Mouse (Mus musculus): ENCODE measurements at regions not wholly inside any gene's neighbourhood (a gene's known extent, or its start where the extent isn't known, plus 50 kb on each side); places are given as distances from the start of the nearest gene placed in this dataset.

GRCm38 (mm10) chr1:186572651-186573050 is 133.1 kb downstream of the Tgfb2 start:
- TF ChIP-seq POU5F1 (IDR thresholded peaks at IDR 0.05; ENCODE audit: borderline replicate concordance, low read length) = no peak
- no peak for TF ChIP-seq CTCF (conservative IDR thresholded peaks at IDR 0.05; ENCODE audit: low read length)
- TF ChIP-seq NANOG (IDR thresholded peaks at IDR 0.05; ENCODE audit: borderline replicate concordance, low read length) = no peak
- Histone ChIP-seq H3K36me3 (ENCODE audit: insufficient read depth, low read length) (no peaks in the 10 kb centered on the region), H3K9me3 (ENCODE audit: low read length) (no peaks in the 10 kb centered on the region), H3K27me3 (ENCODE audit: insufficient read depth, low read length) (peaks cover 34% of the 10 kb centered on the region), H3K4me3 (replicated peaks; ENCODE audit: low read length) (no peak overlapping the region), H3K4me1 (replicated peaks; ENCODE audit: low read depth, low read length) (peaks cover 10% of the 10 kb centered on the region)

- no peaks in the 10 kb centered on the region for H3K9me3 ChIP-seq (ENCODE audit: low read length)
- H3K4me3 ChIP-seq (replicated peaks; ENCODE audit: low read length) = no peak overlapping the region
- H3K27me3 ChIP-seq (ENCODE audit: insufficient read depth, low read length) = peaks cover 35% of the 10 kb centered on the region
- H3K4me1 ChIP-seq (replicated peaks; ENCODE audit: low read depth, low read length) = peaks cover 13% of the 10 kb centered on the region
- TF ChIP-seq NANOG (IDR thresholded peaks at IDR 0.05; ENCODE audit: borderline replicate concordance, low read length) = no peak
- no peak for TF ChIP-seq POU5F1 (IDR thresholded peaks at IDR 0.05; ENCODE audit: borderline replicate concordance, low read length)
- no peak for TF ChIP-seq CTCF (conservative IDR thresholded peaks at IDR 0.05; ENCODE audit: low read length)
- no peaks in the 10 kb centered on the region for H3K36me3 ChIP-seq (ENCODE audit: insufficient read depth, low read length)
Observed at GRCm38 (mm10) chr1:186572092-186572491, 133.7 kb downstream of the Tgfb2 start.

- TF ChIP-seq NANOG (IDR thresholded peaks at IDR 0.05; ENCODE audit: borderline replicate concordance, low read length) = no peak
- TF ChIP-seq CTCF (conservative IDR thresholded peaks at IDR 0.05; ENCODE audit: low read length) = no peak
- Histone ChIP-seq H3K4me3 (replicated peaks; ENCODE audit: low read length) (no peak overlapping the region), H3K9me3 (ENCODE audit: low read length) (no peaks in the 10 kb centered on the region), H3K4me1 (replicated peaks; ENCODE audit: low read depth, low read length) (peaks cover 34% of the 10 kb centered on the region), H3K36me3 (ENCODE audit: insufficient read depth, low read length) (no peaks in the 10 kb centered on the region), H3K27me3 (ENCODE audit: insufficient read depth, low read length) (peaks cover 35% of the 10 kb centered on the region)
Observed at GRCm38 (mm10) chr1:186568496-186568895, 137.3 kb downstream of the Tgfb2 start.

- H3K27me3 ChIP-seq (ENCODE audit: insufficient read depth, low read length) = peaks cover 34% of the 10 kb centered on the region
- TF ChIP-seq CTCF (conservative IDR thresholded peaks at IDR 0.05; ENCODE audit: low read length) = no peak
- TF ChIP-seq POU5F1 (IDR thresholded peaks at IDR 0.05; ENCODE audit: borderline replicate concordance, low read length) = no peak
- no peak for TF ChIP-seq NANOG (IDR thresholded peaks at IDR 0.05; ENCODE audit: borderline replicate concordance, low read length)
- no peaks in the 10 kb centered on the region for H3K36me3 ChIP-seq (ENCODE audit: insufficient read depth, low read length)
- no peaks in the 10 kb centered on the region for H3K9me3 ChIP-seq (ENCODE audit: low read length)
- no peak overlapping the region for H3K4me3 ChIP-seq (replicated peaks; ENCODE audit: low read length)
- H3K4me1 ChIP-seq (replicated peaks; ENCODE audit: low read depth, low read length) = peaks cover 34% of the 10 kb centered on the region
Observed at GRCm38 (mm10) chr1:186568076-186568475, 137.7 kb downstream of the Tgfb2 start.

GRCm38 (mm10) chr1:186567136-186567826 is 138.5 kb downstream of the Tgfb2 start:
- Histone ChIP-seq H3K27me3 (ENCODE audit: insufficient read depth, low read length) (peaks cover 34% of the 10 kb centered on the region), H3K36me3 (ENCODE audit: insufficient read depth, low read length) (no peaks in the 10 kb centered on the region), H3K9me3 (ENCODE audit: low read length) (no peaks in the 10 kb centered on the region), H3K4me3 (replicated peaks; ENCODE audit: low read length) (no peak overlapping the region), H3K4me1 (replicated peaks; ENCODE audit: low read depth, low read length) (peaks cover 34% of the 10 kb centered on the region)
- TF ChIP-seq CTCF (conservative IDR thresholded peaks at IDR 0.05; ENCODE audit: low read length) = no peak
- TF ChIP-seq NANOG (IDR thresholded peaks at IDR 0.05; ENCODE audit: borderline replicate concordance, low read length) = peak; percentile 43; the same call in 1 of the 2 replicates

- TF ChIP-seq POU5F1 (IDR thresholded peaks at IDR 0.05; ENCODE audit: borderline replicate concordance, low read length) (no peak), NANOG (IDR thresholded peaks at IDR 0.05; ENCODE audit: borderline replicate concordance, low read length) (no peak), CTCF (conservative IDR thresholded peaks at IDR 0.05; ENCODE audit: low read length) (no peak)
- H3K36me3 ChIP-seq (ENCODE audit: insufficient read depth, low read length) = no peaks in the 10 kb centered on the region
Observed at GRCm38 (mm10) chr1:186562027-186562426, 143.8 kb downstream of the Tgfb2 start.

GRCm38 (mm10) chr1:186555441-186555975 is 150.3 kb downstream of the Tgfb2 start:
- H3K27me3 ChIP-seq (ENCODE audit: insufficient read depth, low read length) = no peaks in the 10 kb centered on the region
- H3K9me3 ChIP-seq (ENCODE audit: low read length) = no peaks in the 10 kb centered on the region
- H3K36me3 ChIP-seq (ENCODE audit: insufficient read depth, low read length) = no peaks in the 10 kb centered on the region
- H3K4me3 ChIP-seq (replicated peaks; ENCODE audit: low read length) = no peak overlapping the region
- peaks cover 3% of the 10 kb centered on the region; the same call in 1 of the 2 replicates for H3K4me1 ChIP-seq (replicated peaks; ENCODE audit: low read depth, low read length)
- TF ChIP-seq POU5F1 (IDR thresholded peaks at IDR 0.05; ENCODE audit: borderline replicate concordance, low read length) (no peak), NANOG (IDR thresholded peaks at IDR 0.05; ENCODE audit: borderline replicate concordance, low read length) (no peak), CTCF (conservative IDR thresholded peaks at IDR 0.05; ENCODE audit: low read length) (no peak)

More at GRCm38 (mm10) chr1:186562027-186562426, 143.8 kb downstream of the Tgfb2 start:
- Histone ChIP-seq H3K9me3 (ENCODE audit: low read length) (no peaks in the 10 kb centered on the region), H3K4me3 (replicated peaks; ENCODE audit: low read length) (no peak overlapping the region), H3K27me3 (ENCODE audit: insufficient read depth, low read length) (peaks cover 5% of the 10 kb centered on the region; the same call in 1 of the 2 replicates), H3K4me1 (replicated peaks; ENCODE audit: low read depth, low read length) (peaks cover 22% of the 10 kb centered on the region)

GRCm38 (mm10) chr1:186554520-186555010 is 151.2 kb downstream of the Tgfb2 start:
- TF ChIP-seq NANOG (IDR thresholded peaks at IDR 0.05; ENCODE audit: borderline replicate concordance, low read length) = no peak
- TF ChIP-seq CTCF (conservative IDR thresholded peaks at IDR 0.05; ENCODE audit: low read length) = no peak
- no peaks in the 10 kb centered on the region for H3K27me3 ChIP-seq (ENCODE audit: insufficient read depth, low read length)

More at GRCm38 (mm10) chr1:186554520-186555010, 151.2 kb downstream of the Tgfb2 start:
- Histone ChIP-seq H3K4me1 (replicated peaks; ENCODE audit: low read depth, low read length) (peaks cover 3% of the 10 kb centered on the region; the same call in 1 of the 2 replicates), H3K9me3 (ENCODE audit: low read length) (no peaks in the 10 kb centered on the region), H3K4me3 (replicated peaks; ENCODE audit: low read length) (no peak overlapping the region), H3K36me3 (ENCODE audit: insufficient read depth, low read length) (no peaks in the 10 kb centered on the region)
